Mouse (Mus musculus) liver, embryonic 14.5 days (tissue): ENCODE measurements around the gene Tulp2.

Experiments
- CTCF ChIP-seq: IDR thresholded peaks from 2 replicates; pipeline ENCODE4 v1.5.1; 2016; ENCODE audit warnings: antibody characterized with exemption, low read depth, control low read depth
- EP300 ChIP-seq: IDR thresholded peaks from 2 replicates; pipeline ENCODE4 v1.6.1; 2016; ENCODE audit warnings: antibody characterized with exemption, low read depth

DNA sequence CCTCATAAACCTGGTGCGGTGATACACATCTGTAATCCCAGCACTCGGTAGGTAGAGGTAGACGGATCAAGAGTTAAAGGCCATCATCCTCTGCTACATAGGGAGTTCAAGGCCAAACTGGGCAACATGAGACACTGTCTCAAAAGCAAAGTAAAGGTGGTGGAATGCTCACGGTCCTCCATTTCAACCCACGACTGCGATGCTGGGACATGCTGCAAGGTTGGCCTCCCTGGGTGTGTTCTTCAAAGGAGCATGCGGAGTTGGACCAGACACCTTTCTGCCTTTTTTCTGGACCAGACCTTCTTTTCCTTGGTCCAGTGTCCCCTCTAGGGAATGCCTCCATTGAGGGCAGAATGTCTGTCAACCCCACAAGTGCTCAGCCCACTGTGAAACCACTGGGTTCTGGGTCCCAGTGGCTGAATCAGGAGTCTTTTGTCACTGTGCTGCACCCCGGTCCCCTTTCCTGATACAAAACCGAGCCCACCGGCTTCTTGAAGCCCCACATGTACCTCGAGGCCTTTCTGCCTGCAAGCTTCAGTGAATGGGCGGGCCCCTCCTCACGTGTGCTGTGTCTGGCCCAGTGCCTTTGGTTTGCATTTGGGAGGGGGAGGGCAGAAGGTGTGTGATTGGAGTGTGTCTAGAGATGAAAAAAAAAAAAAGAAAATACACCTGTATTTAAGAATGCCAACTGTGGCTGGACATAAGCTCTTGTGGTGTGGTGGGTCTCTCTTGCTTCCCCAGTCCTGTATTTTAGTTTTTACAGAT, 25.6 kb upstream of the Tulp2 start:
- TF ChIP-seq CTCF (no peak), EP300 (no peak)
